Mouse (Mus musculus): ENCODE measurements at regions not wholly inside any gene's neighbourhood (a gene's known extent, or its start where the extent isn't known, plus 50 kb on each side); places are given as distances from the start of the nearest gene placed in this dataset.
"Not testable (repeated sequence)": the region's sequence is repeated elsewhere in the genome, so short reads cannot be mapped to it uniquely, and the experiment has no call there.

DNA sequence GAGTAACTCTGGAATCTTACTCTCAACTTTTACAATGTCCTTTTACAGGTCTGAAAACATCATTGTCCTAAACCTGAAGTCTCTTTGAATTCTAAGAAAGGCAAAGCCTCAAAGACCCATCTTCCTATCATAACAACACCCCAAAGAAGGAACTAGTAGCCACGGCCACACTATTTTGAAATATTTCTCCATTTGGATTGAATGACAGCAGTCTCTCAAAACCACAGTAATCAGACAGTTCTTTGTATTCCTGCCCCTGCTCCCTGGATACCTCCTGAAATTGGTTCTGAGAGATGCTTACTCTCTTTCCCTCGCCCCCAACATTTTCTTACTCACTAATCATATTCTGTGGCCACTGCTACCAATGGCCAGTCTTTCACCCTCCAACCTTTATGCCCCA, 276.8 kb downstream of the Gm11232 start:
- Histone ChIP-seq H3K4me3 (replicated peaks; ENCODE audit: control insufficient read depth, low read depth, low read length) (no peak overlapping the region), H3K27ac (ENCODE audit: control insufficient read depth, insufficient read depth, low read depth, low read length, poor library complexity) (no peak overlapping the region), H3K4me1 (ENCODE audit: control insufficient read depth, insufficient read depth, low read length) (no peaks in the 10 kb centered on the region)
- TF ChIP-seq POLR2A (IDR thresholded peaks at IDR 0.05; ENCODE audit: borderline replicate concordance, control insufficient read depth, low read depth, low read length), result no peak
- no peak for TF ChIP-seq CTCF (IDR thresholded peaks at IDR 0.05; ENCODE audit: control insufficient read depth, insufficient read depth, low read length)
- WGBS, result 52% methylated on average over 2 of the region's 2 CpGs

DNA sequence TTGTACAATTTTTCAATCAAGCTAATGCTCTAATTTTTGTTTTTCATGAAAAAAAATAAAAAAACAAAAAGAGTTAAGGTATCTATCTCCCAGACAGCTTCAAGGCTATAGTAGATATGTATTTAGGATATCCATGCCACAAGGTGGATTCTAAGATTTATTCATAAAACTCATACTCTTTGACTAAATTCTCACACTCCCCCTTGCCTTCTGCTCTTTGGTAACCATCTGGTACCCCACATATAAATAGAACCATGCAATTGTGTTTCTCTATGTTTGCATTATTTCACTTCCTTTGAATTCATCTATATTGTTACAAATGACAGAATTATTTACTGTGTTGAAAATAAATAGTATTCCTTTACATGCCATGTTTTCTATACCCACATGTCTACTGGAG, 287.2 kb downstream of the Gm11232 start:
- Histone ChIP-seq H3K4me1 (ENCODE audit: control insufficient read depth, insufficient read depth, low read length) (no peaks in the 10 kb centered on the region), H3K4me3 (replicated peaks; ENCODE audit: control insufficient read depth, low read depth, low read length) (no peak overlapping the region), H3K27ac (ENCODE audit: control insufficient read depth, insufficient read depth, low read depth, low read length, poor library complexity) (no peak overlapping the region)
- TF ChIP-seq POLR2A (IDR thresholded peaks at IDR 0.05; ENCODE audit: borderline replicate concordance, control insufficient read depth, low read depth, low read length), result no peak
- no peak for TF ChIP-seq CTCF (IDR thresholded peaks at IDR 0.05; ENCODE audit: control insufficient read depth, insufficient read depth, low read length)

DNA sequence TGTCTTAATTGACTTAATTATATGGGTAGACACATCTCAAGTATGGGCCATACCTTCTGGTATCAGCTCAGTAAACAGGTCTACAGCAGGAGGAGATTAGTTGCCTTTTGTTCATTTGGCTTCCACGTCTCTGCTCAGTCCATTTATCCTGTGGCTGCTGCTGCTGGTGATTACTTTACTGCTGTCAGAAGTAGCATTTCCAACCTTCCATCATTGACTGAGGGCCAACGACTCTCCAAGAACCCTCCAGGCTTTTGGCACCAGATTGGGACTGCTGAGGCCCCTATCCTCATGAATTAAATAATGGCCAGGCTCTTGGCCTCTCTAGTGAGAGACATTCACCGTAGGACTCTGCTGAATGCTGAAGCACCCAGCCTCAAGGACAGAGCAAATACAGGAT, 303.0 kb downstream of the Gm11232 start:
- Histone ChIP-seq H3K4me1 (ENCODE audit: control insufficient read depth, insufficient read depth, low read length) (no peaks in the 10 kb centered on the region; the same call in none of the 2 replicates), H3K4me3 (replicated peaks; ENCODE audit: control insufficient read depth, low read depth, low read length) (no peak overlapping the region), H3K27ac (ENCODE audit: control insufficient read depth, insufficient read depth, low read depth, low read length, poor library complexity) (no peak overlapping the region)
- 67% methylated on average over 3 of the region's 3 CpGs for WGBS
- TF ChIP-seq POLR2A (IDR thresholded peaks at IDR 0.05; ENCODE audit: borderline replicate concordance, control insufficient read depth, low read depth, low read length) (no peak), CTCF (IDR thresholded peaks at IDR 0.05; ENCODE audit: control insufficient read depth, insufficient read depth, low read length) (no peak)

DNA sequence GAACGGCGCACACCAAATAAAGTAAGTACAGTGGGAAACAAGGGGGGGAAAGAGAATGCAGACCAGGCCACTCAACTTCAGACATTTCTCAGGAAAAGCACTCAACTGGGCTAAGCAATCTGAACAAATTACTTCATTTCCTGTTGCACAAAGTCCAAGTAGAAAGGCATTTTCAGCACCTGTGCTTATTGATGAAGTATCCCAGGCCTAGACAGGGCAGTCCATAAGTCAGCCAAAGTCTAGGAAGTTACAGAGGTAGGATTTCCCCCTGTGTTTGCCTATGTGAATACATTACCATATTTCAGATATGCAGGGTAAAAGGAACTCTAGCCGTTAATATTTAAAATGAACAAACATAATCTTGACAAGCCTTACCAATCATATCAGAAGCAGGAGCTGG, 304.3 kb downstream of the Gm11232 start:
- TF ChIP-seq POLR2A (IDR thresholded peaks at IDR 0.05; ENCODE audit: borderline replicate concordance, control insufficient read depth, low read depth, low read length) (no peak), CTCF (IDR thresholded peaks at IDR 0.05; ENCODE audit: control insufficient read depth, insufficient read depth, low read length) (no peak)
- Histone ChIP-seq H3K4me3 (replicated peaks; ENCODE audit: control insufficient read depth, low read depth, low read length) (no peak overlapping the region), H3K27ac (ENCODE audit: control insufficient read depth, insufficient read depth, low read depth, low read length, poor library complexity) (no peak overlapping the region), H3K4me1 (ENCODE audit: control insufficient read depth, insufficient read depth, low read length) (no peaks in the 10 kb centered on the region; the same call in none of the 2 replicates)
- 78% methylated on average over 3 of the region's 3 CpGs for WGBS

DNA sequence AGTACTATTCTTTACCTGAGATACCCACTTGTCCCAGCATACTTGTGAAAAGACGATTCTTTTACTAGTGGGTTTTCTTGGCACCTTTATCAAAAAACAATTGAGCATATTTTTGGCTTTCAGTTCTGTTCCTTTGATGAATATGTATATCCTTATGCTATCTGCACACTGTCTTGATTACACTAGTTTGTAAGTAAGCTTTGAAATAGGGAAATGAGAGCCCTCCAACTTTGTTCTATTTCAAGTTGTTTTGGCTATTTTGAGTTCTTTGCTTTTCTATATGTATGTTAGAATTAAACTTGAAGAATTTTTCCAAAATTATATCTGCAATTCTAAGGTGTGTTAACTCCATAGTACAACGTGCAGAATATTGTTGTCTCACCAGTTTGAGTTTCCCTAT, 311.3 kb downstream of the Gm11232 start:
- Histone ChIP-seq H3K4me3 (replicated peaks; ENCODE audit: control insufficient read depth, low read depth, low read length) (no peak overlapping the region), H3K27ac (ENCODE audit: control insufficient read depth, insufficient read depth, low read depth, low read length, poor library complexity) (no peak overlapping the region), H3K4me1 (ENCODE audit: control insufficient read depth, insufficient read depth, low read length) (no peaks in the 10 kb centered on the region)
- TF ChIP-seq POLR2A (IDR thresholded peaks at IDR 0.05; ENCODE audit: borderline replicate concordance, control insufficient read depth, low read depth, low read length) (no peak), CTCF (IDR thresholded peaks at IDR 0.05; ENCODE audit: control insufficient read depth, insufficient read depth, low read length) (no peak)
- 83% methylated on average over 2 of the region's 2 CpGs for WGBS

DNA sequence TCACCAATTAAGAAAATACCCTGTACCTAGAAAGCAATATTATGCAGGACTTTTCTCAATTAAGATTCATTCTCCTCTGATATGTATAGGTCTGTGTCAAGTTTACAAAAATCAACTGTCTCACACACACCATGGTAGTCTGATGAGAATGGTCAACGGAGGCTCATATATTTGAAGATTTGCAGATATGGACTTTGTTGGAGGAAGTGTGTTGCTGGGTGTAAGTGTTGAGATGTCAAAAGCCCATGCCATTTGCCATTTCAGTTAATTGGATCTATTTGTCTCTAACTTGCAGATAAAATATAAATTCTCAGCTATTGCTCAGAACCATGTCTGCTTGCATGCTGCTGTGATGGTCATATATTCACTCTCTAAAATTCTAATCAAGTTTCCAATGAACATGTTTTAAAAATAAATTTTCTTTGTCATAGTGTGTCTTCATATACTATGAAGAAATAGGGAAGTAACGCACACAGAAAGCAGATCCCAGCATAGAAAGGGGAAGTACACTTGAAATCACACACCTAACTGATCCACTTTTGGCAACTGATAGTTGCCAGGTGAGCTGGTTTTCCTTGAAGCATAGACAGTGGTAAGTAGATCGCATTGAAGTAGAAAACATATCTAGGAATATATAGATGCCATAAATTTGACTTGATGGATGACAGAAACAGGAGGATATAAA, 326.4 kb downstream of the Gm11232 start:
- Histone ChIP-seq H3K4me3 (replicated peaks; ENCODE audit: control insufficient read depth, low read depth, low read length) (no peak overlapping the region), H3K27ac (ENCODE audit: control insufficient read depth, insufficient read depth, low read depth, low read length, poor library complexity) (no peak overlapping the region), H3K4me1 (ENCODE audit: control insufficient read depth, insufficient read depth, low read length) (no peaks in the 10 kb centered on the region)
- TF ChIP-seq CTCF (IDR thresholded peaks at IDR 0.05; ENCODE audit: control insufficient read depth, insufficient read depth, low read length) (no peak), POLR2A (IDR thresholded peaks at IDR 0.05; ENCODE audit: borderline replicate concordance, control insufficient read depth, low read depth, low read length) (no peak)
- WGBS, result 9% methylated on average over 3 of the region's 3 CpGs

DNA sequence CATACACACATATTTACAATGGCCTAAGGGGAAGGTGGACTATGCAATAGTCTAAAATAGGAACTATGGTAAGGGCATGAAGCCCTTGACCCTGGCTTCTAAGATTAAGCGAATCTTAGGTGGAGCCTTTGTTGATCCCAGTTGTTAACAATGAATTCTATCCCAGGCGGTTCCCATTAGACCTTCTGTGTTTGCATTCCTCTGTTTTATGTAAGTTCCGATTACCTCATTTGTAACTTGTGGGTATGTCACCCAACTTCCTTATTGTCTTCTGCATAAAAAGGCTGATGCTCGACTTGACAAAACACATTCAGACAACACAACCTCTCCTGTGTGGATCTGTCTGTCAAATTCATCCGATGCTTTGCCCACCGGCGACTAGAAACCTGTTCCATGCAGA, 335.6 kb downstream of the Gm11232 start:
- not testable (repeated sequence) for H3K4me1 ChIP-seq (ENCODE audit: control insufficient read depth, insufficient read depth, low read length); H3K27ac ChIP-seq (ENCODE audit: control insufficient read depth, insufficient read depth, low read depth, low read length, poor library complexity); H3K4me3 ChIP-seq (replicated peaks; ENCODE audit: control insufficient read depth, low read depth, low read length)
- 81% methylated on average over 7 of the region's 7 CpGs for WGBS

DNA sequence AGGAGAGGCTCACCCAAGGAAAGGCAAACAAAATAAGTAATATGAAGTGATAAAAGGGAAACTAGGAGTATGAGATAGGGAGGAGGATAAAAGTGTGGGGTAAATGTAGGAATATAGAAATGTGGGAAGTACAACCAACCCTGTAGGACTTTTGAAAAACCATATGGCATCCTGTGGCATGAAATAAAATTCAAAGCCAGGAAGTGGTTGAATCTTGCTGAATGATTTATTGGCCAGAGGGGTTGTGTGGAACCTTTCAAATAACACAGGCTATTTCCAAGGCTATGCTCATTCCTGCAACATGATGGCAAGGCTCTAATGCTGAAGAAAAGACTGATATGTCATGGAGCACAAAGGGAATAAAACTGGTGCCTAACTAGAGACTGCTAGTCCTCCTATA, 347.9 kb downstream of the Gm11232 start:
- Histone ChIP-seq H3K4me1 (ENCODE audit: control insufficient read depth, insufficient read depth, low read length) (no peaks in the 10 kb centered on the region), H3K27ac (ENCODE audit: control insufficient read depth, insufficient read depth, low read depth, low read length, poor library complexity) (no peak overlapping the region), H3K4me3 (replicated peaks; ENCODE audit: control insufficient read depth, low read depth, low read length) (no peak overlapping the region)
- TF ChIP-seq CTCF (IDR thresholded peaks at IDR 0.05; ENCODE audit: control insufficient read depth, insufficient read depth, low read length) (no peak), POLR2A (IDR thresholded peaks at IDR 0.05; ENCODE audit: borderline replicate concordance, control insufficient read depth, low read depth, low read length) (no peak)

DNA sequence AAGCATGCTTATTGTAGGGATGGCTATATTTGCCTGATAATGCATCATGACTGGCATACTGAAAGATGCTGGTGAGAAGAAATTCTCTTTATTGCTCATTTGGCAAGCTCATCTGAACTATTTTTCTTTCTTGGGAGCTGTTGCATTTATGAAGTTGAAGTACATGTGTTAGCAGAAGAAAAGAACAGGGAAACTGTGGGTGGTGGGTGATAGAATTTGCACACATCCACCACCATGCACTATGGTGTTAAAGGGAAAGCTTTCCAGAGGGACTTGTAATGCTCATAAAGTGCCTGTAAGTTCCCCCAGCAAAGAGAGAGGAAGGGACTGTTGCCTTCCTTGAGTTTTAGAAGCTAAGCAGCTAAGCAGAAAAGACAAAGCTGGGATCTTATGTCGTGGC, 367.3 kb downstream of the Gm11232 start:
- TF ChIP-seq POLR2A (IDR thresholded peaks at IDR 0.05; ENCODE audit: borderline replicate concordance, control insufficient read depth, low read depth, low read length) (no peak), CTCF (IDR thresholded peaks at IDR 0.05; ENCODE audit: control insufficient read depth, insufficient read depth, low read length) (no peak)
- 89% methylated on average over 1 of the region's 1 CpGs for WGBS
- no peaks in the 10 kb centered on the region for H3K4me1 ChIP-seq (ENCODE audit: control insufficient read depth, insufficient read depth, low read length)
- no peak overlapping the region for H3K4me3 ChIP-seq (replicated peaks; ENCODE audit: control insufficient read depth, low read depth, low read length)
- no peak overlapping the region for H3K27ac ChIP-seq (ENCODE audit: control insufficient read depth, insufficient read depth, low read depth, low read length, poor library complexity)

Data from bone marrow, adult 2 months (tissue).